Mouse (Mus musculus) spleen, adult 18-20 months (tissue): Measurements from ENCODE around the gene Utp11.
A peak's percentile ranks its signal among the peaks of the same experiment; 100 is the strongest.

Experiments
- DNase-seq, 2 experiments: peaks; one replicate each; pipeline ENCODE4 v3.0.0; 2022; ENCODE audit warnings: mixed read lengths in 2 of 2

Gene Utp11

GRCm38 (mm10) chr4:124670232-124670631, 23.2 kb downstream of the Utp11 start:
- DNase-seq: no peak

GRCm38 (mm10) chr4:124668078-124668477, 25.3 kb downstream of the Utp11 start:
- DNase-seq: no peak

- no peak for DNase-seq
Measured at GRCm38 (mm10) chr4:124667476-124668033, 25.8 kb downstream of the Utp11 start.

DNA sequence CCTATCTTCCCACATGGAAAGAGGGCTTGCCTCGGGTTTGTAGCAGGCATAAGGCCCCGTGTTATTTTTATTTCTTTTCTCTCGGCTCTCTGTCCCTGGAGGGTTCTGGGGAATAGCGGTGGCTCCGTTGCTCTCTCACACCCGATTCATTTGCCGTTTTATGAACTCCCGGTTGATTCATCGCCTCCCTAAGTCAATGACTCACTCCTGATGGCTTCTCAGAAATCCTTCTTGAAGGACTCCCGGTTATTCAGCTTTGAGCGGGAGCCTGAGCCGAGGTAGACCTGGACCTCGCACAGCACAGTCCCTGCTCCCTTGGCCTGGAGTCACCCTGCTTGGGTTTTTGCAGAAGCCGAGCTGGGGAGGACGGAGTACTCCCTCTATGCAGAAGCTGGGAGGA, 28.8 kb downstream of the Utp11 start:
- DNase-seq: no peak

- DNase-seq: no peak
Measured at GRCm38 (mm10) chr4:124664185-124664584, 29.2 kb downstream of the Utp11 start.

DNA sequence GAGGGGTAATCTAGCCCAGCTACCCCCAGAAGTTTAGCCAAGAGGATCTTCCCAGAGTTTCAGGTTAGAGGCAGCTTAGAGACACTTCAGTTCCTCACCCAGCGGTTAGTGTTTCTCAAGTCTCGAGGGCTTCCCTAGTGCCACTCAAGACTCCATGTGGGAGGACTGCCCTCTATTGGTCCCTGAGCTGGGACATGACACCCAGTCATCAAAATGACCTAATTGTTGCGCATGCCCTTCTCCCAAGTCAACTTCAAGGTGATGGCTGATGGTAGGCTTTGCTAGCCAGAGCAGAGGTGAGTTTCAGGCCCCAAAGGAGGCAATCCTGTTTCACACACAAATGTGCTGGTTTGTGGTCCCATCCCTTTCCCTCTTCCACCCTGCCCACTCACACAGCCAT, 30.4 kb downstream of the Utp11 start:
- no peak for DNase-seq

DNA sequence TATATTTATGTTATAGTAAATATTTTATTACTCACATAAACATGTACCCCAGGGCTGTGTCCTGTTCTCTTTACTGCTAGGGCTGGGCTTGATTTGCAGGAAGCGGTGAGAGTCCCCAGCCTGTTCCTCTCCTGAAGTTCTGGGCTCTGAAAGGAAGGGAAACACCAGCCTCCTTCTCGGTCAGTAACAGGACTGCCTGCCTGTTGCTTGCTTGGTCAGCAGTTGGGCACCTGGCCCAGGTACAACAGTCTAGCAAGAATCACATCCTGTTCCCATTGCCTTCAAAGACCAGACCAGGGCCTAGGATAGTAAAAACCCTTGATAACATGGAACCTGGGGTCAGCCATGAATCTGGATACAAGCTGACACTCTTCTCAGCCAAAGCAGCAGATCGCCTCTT, 32.8 kb downstream of the Utp11 start:
- DNase-seq: no peak

DNA sequence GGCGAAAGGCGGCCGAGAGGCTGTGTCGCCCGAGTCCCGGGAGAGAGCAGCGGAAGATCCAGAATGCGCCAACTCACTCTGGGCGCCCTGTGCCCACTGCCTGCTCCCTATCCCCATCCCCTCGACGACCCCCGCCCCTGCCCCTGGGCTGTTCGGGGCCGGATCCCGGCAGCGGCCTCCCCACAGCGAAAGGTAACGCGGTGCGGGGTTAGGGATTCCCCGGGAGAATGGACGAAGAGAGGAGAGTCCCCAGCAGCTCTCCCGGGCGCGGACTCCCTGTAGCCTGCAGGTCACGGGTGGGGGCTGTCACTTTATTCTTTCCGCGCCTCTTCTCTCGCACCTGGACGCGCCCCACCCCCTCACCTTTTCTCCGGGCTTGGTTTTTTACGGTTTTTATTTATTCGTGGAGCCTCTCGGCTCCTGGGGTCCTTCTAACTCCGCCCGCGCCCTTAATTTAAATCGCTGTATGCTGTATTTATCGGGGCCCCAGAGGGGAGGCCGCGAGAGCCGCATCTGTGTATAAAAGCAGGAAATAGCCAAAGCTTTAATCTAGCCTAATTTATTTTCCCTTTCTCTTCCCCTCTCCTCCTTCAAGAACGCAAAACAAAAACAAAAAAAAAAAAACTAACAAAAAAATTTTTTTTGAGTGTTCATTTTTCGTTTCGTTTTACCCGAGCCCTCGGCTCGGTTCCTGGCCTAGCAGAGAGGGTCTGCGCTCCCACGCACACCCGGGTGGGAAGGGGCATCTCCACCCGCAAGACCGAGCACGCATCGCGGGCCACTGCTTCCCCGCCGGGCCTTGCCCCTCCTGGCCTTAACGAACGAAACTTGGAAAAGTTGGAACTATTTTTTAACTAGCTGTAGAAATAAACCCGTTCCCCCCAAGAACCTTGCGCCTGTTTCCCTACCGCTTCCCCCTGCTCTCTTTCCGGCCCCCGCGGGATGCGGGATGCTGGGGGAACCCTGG, 33.9 kb downstream of the Utp11 start:
- DNase-seq: no peak

GRCm38 (mm10) chr4:124658412-124658851, 35.0 kb downstream of the Utp11 start:
- DNase-seq: no peak

DNA sequence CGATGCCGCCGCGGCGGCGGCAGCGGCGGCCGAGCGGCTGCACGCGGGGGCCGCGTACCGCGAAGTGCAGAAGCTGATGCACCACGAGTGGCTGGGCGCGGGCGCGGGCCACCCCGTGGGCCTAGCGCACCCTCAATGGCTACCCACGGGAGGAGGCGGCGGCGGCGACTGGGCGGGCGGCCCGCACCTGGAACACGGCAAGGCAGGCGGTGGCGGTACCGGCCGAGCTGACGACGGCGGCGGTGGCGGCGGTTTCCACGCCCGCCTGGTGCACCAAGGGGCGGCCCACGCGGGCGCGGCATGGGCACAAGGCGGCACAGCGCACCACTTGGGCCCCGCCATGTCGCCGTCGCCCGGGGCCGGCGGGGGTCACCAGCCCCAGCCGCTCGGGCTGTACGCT, 35.6 kb downstream of the Utp11 start:
- peak in 1 of 2 experiments; percentile 15 for DNase-seq

GRCm38 (mm10) chr4:124656854-124657650, 36.3 kb downstream of the Utp11 start:
- DNase-seq: peak; percentile 33 to 39

DNA sequence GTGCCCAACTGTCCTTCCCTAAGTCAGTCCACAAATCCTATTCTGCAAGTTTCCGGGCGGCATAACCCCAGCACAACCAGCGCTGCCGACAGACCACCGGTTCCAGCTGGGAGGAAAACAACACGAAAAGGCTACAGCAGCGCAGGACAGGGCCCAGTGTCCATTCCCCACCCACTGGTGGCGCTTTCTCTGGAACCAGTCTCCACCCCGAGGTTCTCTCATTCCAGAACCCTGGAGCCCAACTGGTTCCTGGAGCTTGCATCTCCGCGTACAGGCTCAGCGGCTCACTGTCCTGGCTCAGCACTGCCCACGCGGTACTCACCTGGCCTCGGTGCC, 36.9 kb downstream of the Utp11 start, which contains the start of gene Pou3f1:
Pou3f1 (plus strand) TSS at position 290 of the 336 bp plus-strand sequence.
- no peak for DNase-seq

DNA sequence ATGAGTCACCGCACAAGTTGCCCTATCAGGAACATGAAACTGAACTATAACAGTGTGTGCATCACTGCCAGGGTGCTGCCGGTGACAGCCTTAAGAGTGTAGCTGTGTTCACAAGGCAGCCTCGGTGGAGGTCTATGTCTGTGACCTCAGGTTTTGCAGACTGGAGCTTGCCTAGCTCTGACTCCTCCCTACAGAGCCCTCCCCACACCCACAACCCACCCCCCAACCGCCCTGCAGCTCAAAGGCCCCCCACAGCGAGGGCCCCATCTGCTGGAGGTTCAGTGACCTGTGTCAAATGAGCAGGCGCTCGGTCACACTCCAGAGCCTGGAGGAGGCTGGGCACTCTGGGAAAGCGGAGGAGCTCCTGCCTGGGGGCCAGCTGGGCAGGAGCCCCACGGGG, 40.5 kb downstream of the Utp11 start:
- no peak for DNase-seq

- no peak for DNase-seq
Measured at GRCm38 (mm10) chr4:124647909-124648308, 45.5 kb downstream of the Utp11 start.

DNA sequence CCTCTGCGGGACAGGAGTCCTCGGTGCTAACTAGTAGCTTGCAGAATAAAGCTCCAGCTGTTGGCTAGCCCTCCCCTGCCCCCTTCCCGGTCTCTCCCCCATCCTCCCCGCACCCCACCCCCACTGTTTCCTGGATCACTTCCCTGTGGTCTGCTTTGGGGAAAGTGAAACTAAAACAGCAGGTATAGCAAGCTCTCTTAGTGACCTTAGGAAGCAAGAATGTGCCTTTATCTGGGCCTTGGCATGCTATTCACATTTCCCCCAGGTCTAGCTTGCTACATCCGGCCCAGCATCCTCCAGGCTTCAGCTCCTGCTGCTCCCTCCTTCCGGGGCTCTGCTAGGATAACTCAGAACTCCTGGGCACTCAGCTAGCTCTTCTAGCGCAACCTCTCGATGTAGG, 46.8 kb downstream of the Utp11 start:
- no peak for DNase-seq

DNA sequence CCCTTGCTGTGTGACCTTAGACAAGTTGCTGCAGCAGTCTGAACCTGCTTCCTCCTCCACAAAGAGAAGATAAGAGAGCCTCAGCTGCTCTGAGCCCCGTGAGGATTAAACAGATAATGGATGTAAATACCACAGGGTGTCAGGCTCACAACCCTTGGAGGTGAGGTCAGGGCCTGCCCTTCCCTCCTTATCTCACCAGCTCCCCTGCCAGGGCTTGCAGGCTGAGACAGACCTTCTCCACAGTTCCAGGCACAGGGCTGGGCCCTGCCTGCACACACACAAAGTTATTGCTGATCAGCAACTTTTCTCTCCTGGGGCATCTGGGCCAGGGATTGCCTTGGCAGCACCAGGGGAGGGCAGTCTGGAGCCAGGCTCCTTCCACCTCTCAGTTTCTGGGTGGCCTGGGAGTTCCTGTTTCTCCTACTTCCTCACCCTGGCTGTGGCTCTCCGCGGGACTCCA, 48.4 kb downstream of the Utp11 start:
- no peak for DNase-seq

DNA sequence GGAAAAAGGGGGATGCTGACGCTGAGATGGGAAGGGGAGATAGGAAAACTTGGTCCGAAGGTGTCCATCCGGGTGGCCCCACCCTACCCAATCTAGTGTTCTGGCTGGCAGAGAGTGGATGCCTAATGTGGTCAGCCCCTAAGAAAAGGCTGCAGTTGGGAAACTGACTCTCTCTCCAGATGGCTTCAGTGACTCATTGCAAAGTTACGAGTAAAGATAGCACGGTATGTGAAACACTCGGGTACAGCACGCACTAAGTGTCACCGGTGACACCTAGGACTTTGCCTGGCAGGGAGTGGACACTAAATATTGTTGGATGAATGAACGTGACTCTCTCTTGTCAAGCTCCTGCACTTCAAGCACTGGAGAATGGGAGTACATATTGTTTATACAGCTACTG, 49.5 kb downstream of the Utp11 start:
- no peak for DNase-seq

GRCm38 (mm10) chr4:124639715-124640114, 53.7 kb downstream of the Utp11 start:
- DNase-seq: no peak

GRCm38 (mm10) chr4:124633281-124633680, 60.1 kb downstream of the Utp11 start:
- DNase-seq: no peak

GRCm38 (mm10) chr4:124632856-124633255, 60.5 kb downstream of the Utp11 start:
- DNase-seq: no peak

DNA sequence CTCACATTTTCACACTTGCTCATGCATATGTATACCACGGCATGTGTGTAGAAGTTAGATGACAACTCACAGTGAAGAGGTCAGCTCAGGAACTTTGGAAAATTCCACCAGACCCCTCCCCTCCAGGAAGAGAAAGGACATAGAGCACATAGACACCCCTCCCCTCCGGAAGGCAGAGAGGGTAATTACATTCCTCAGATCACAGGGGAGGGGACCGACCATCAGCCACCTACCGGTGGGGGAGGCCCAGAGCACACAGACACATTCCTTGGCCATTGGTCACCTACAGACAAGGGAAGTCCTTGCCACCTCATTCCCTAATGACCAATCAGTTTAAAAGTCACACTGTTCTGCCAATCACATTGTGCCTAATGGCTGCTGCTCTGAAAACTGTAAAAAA, 61.9 kb downstream of the Utp11 start:
- no peak for DNase-seq
